Mouse (Mus musculus) 416B (cell line): ENCODE measurements around the gene Sox2.

ENCODE experiments used
- DNase-seq: peaks from one replicate; pipeline ENCODE4 v3.0.0; 2011; ENCODE audit warnings: low read depth

The Sox2 gene

GRCm38 (mm10) chr3:34649726-34650620 lies at the start of gene Sox2:
Sox2 (plus strand) TSS chr3:34650405.
- DNase-seq, result no peak

DNA sequence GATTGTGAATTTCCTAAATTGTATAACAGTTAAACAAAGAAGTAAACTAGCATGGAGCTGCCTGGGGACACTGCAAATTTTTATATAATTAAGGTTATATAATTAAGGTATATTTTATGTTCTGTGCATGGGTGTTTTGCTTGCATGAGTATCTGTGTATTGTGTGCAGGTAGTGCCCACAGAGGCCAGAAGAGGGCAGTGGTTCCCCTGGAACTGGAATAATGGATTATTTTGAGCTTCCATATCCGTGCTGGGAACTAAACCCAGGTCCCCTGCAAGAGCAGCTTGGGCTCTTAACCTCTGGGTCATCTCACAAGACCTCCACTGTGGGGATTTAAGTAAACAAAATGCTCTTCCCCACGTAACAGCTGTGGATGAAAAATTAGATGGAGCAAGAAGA lies 49.1 kb upstream of the Sox2 start:
- DNase-seq, result no peak

DNA sequence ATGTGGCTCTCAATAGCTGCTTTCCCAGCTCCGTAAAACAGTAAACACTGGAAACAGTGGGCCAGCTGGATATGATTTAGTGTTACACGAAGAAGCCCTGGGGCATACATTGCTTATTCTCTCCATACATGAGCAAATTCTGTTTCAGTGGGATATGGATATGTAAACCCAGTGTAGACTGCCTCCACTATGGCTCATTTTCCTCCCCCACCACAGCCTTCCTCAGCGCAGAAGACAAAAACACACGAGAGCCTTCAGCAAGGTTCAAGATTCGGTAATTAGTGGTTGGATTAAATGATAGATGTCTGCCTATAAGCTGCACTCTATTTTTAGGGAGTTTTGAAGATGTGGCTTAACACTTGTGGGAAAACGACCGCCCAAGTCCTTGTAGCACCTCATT lies 36.1 kb upstream of the Sox2 start:
- no peak for DNase-seq

GRCm38 (mm10) chr3:34615526-34615925 lies 34.7 kb upstream of the Sox2 start:
- no peak for DNase-seq

- no peak for DNase-seq
These were observed 31.3 kb upstream of the Sox2 start for GRCm38 (mm10) chr3:34618934-34619333.

- no peak for DNase-seq
These were observed 30.1 kb upstream of the Sox2 start for GRCm38 (mm10) chr3:34620121-34620520.

GRCm38 (mm10) chr3:34624721-34625270 lies 25.4 kb upstream of the Sox2 start:
- DNase-seq, result no peak

- DNase-seq, result no peak
These were observed 23.7 kb upstream of the Sox2 start for GRCm38 (mm10) chr3:34626521-34626920.

DNA sequence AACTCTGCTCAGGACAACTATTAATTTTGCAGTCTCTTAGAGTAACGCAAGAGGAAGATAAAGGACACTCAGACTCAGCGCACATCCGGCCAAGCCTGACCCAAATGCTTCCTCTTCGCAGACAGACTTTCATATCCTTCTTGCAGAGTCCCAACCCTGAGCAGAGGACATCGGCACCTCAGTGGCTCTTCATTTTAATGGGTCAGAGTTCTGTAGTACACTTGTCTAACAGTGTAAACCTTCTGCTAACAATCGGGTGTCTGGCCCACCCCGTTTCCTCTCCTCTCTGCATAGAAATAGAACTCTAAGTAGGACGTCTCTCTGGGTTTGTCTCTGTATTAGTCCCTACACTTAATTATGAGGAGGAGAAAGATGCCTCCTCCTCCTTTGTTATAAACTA lies 20.2 kb upstream of the Sox2 start:
- no peak for DNase-seq

DNA sequence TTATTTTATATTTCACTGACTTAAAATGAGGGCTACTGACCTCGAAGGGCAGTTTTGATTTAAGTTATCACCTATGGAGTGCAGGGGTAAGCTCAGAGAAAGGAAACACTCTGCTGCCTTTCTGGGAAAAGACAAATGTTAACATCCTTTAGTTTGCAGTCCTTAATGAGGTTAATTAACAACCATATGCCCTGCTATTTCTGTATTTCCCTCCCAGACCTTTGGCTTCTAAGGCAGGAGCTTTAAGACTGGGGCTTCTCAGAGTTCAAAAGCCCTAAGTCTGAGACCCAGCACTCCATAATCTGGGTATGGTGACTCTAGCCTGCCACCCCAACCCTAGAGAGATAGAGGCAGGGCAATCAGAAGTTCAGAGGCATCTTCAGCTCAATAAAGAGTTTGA lies 19.5 kb upstream of the Sox2 start:
- DNase-seq, result no peak

- no peak for DNase-seq
These were observed 13.2 kb upstream of the Sox2 start for GRCm38 (mm10) chr3:34636958-34637357.

DNA sequence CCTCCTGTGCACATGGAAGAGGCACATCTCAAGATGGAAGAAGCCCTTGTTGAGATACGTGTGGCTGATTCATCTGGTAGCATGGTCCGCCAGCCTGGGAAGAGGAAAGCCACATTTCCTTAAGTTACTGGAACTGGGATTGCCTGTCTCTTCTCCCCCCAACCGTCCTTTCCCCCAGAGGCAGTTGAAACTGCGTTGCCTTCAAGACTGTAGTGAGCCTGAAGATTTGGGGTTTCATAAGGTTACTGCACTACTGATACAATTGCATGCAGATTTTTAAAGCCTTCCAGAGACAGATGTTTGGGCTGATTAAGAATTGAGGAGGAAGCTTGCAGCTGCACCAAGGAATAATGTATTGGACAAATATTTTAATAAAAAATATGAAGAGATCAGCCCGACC lies 12.7 kb upstream of the Sox2 start:
- no peak for DNase-seq

DNA sequence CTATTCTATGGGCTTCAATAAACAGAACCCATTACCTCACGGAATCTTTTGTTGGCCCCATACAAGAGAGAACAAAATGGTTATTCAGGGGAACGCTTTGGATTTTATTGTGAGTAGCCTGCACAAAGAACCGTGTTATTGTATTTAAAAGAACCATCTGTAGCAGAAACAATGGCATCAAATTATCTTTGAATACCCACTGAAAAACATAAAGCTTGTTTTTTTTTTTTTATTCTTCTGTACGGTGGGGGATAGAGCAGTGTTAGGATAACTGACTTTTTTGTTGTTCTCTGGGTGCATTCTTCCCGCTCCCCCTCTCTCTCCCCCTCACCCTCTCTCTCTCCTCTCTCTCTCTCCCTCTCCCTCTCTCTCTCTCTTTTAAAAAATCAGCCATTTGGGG lies 12.3 kb upstream of the Sox2 start:
- DNase-seq, result no peak

GRCm38 (mm10) chr3:34638344-34638743 lies 11.9 kb upstream of the Sox2 start:
- DNase-seq, result no peak

- DNase-seq, result no peak
These were observed 11.0 kb upstream of the Sox2 start for GRCm38 (mm10) chr3:34639031-34639872.

DNA sequence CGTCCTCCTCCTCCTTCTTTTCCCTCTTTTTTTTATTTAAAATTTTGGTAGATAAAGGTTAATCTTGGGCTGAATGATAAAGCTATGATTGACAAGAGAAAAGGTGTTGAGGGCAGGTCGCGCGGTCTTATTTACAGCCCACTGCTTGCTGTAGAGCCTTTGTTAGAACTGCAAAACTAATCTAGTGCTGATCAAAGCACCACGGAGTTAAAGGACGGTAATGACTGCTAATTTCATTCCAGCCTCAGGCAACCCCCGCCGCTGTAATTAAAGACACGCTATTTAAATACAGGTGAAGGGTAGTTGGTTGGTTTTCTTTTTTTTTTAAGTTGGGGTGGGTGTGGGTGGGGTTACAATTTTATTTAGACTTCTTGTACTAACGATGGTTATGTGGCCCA lies 10.3 kb upstream of the Sox2 start:
- DNase-seq, result no peak

GRCm38 (mm10) chr3:34640276-34640675 lies 9.9 kb upstream of the Sox2 start:
- DNase-seq, result no peak

GRCm38 (mm10) chr3:34640690-34641600 lies 9.3 kb upstream of the Sox2 start:
- no peak for DNase-seq

DNA sequence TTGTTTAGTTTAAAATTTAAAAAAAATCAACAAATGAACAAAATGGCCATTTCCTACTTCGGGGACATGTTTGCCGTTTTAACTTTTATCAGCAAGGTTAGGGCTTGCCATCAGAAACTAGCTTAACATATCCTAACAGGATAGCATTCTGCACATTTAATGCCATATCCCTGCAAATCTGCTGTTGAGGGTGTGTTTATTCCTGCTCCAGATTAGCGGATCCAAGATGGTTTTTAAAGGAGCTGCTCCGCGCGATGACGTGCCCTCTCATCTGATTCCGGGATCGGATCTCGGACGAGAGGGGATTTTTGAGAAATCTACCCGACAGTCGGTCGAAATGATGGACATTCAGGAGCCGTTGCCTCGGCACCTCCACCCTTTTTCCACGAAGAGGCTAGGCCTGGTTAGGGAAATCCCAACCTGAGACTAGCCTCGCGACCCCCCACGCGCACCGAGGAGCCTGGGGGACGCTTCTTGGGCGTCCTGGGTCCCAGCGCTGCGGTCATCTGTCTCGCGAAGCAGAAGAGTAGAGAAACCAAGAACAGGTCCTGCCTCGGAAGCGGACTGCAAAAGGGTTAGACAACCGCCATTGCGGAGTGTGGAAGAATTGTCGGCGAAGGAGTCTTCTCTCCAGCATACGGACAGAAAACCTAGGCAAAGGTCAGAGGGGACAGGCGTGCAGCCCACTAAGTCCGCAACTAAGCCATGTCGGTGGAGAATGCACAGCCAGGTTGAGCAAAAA lies 8.3 kb upstream of the Sox2 start:
- DNase-seq, result no peak

DNA sequence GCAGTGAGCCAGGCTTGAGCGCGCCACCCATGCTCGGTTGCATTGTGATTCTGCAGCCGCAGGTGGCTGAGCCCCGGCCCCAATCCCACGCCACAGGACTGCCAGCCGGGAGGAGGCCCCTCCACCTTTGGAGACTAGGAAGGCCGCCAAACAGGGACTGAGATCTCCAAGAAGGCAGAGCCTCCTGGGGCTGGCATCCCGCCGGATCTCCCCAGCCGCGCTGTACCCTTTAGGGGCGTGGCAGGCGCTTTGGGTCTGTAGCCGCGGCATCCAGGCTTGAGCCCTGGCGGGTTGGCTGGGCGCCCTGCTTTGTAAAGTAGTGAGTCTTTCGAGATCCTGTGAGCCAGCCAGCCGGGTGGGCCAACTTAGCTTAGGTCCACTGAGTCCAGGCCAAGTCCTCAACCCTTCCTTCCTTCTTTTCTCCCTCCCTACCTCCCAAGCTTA lies 7.7 kb upstream of the Sox2 start:
- no peak for DNase-seq

- DNase-seq, result no peak
These were observed 7.1 kb upstream of the Sox2 start for GRCm38 (mm10) chr3:34643067-34643466.
